Mouse (Mus musculus): ENCODE results near the gene Eaf1.

DNA sequence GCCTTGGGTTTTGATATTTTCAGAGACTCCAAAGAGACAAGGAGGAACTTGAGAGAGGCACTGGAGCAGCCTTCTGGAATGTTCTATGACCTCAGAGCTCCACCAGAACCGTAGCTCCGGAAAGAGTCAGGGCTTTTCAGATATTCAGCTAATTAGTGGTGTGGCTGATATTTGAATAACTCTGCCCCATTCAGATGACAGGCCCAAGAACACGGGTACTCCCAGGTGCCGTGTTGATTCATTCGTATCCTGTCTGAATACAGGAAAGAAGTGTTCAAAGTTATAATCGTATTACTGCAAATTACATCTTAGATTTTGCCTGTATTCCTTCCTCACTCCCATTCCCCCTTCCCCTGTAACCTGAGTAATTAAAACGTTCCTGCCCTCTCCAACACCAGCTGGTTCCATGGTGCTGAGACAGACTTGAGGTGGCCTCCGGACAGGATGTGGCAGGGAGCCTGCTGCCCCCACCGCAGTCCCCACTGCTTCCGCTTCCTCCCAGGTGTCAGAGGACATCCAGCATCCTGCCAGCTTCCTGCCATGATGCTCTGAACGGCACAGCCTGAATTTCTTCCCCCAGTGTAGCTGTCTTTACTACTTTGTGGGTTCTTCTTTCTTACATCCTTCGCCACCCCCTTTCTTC lies 37.4 kb downstream of the Eaf1 start:
- TF ChIP-seq HCFC1 (IDR thresholded peaks at IDR 0.05; ENCODE audit: borderline replicate concordance, insufficient read depth, low read length) (no peak), CHD2 (IDR thresholded peaks at IDR 0.05; ENCODE audit: low read depth, low read length) (no peak), MAFK (IDR thresholded peaks at IDR 0.05; ENCODE audit: insufficient read depth, low read depth, low read length) (no peak)
